Mouse (Mus musculus) central nervous system, embryonic 11.5 days (tissue): ENCODE measurements around the gene Gli3. TPM values are rescaled to one million over a fixed set of nuclear protein-coding genes. Genes with fewer than 3 reads are reported as not detected.

Experiments used
- polyA plus RNA-seq: library from polyadenylated mRNA; depleted of rRNA; stranded (reverse); fragments of >200 nt; gene quantifications from 2 replicates; pipeline ENCODE4 v1.2.3, GENCODE M21; 2012; rRNA removed

The Gli3 gene
- polyA plus RNA-seq: 24.9 and 35.5 TPM in 2 replicates

GRCm38 (mm10) chr13:15462830-15463491, at the start of gene Gli3:
Gene Gli3, plus strand, starts transcription at chr13:15463235.

